Mouse (Mus musculus) spleen, adult 2 months (tissue): ENCODE data around the gene Gdap1l1.

Experiments used
- CTCF ChIP-seq: fragments of 200-500 bp; IDR thresholded peaks from 2 replicates; pipeline ENCODE4 v1.5.1; 2011; ENCODE audit warnings: mild to moderate bottlenecking, inconsistent platforms; ENCODE audit not compliant: insufficient read depth, insufficient read length, insufficient replicate concordance; ENCODE audit errors: extremely low read depth
- POLR2A ChIP-seq: fragments of 200-500 bp; IDR thresholded peaks from 2 replicates; pipeline ENCODE4 v1.6.1; 2011; ENCODE audit warnings: low read depth, low read length, inconsistent platforms

DNA sequence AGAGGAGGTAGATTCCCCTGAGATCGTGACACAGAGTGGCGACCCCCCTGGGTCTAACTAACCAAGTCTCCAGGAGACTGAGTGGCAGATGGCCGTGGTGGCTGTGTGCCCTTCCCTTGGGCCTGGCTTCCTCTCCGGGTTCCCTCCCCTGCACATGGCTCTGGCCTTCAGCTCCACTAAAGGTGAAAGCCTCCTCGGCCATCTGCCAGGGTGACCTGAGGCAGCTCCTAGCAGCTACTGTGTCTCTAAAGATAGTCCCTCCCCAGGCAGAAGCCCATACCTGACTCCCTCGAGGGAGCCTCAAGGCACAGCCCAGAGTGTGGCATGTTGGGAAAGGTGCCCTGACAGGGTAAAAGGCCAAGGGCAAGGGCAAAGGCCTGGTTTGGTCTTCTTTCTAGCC lies 5.3 kb downstream of the Gdap1l1 start:
- TF ChIP-seq POLR2A, result no peak
- TF ChIP-seq CTCF, result no peak
